Mouse (Mus musculus): Measurements from ENCODE around the gene Prr29. TPM values are rescaled to one million over a fixed set of nuclear protein-coding genes. Genes with fewer than 3 reads are reported as not detected.

The Prr29 gene
- polyA plus RNA-seq, 1 experiment: not detected

GRCm38 (mm10) chr11:106354181-106354580 lies 11.1 kb upstream of the Prr29 start:
- Histone ChIP-seq H3K79me3 (ENCODE audit: low read depth) (no peaks in the 10 kb centered on the region), H3K4me3 (ENCODE audit: insufficient read depth, poor library complexity, severe bottlenecking) (no peak overlapping the region), H3K27me3 (ENCODE audit: control insufficient read depth, insufficient read depth, insufficient read length) (peaks cover 4% of the 10 kb centered on the region), H3ac (ENCODE audit: control insufficient read depth, insufficient read length, low read depth) (no peak overlapping the region), H3K79me2 (ENCODE audit: control insufficient read depth, insufficient read depth) (no peaks in the 10 kb centered on the region), H3K36me3 (ENCODE audit: control insufficient read depth, insufficient read depth) (no peaks in the 10 kb centered on the region)
- TF ChIP-seq MAX (IDR thresholded peaks at IDR 0.05) (no peak), MYOG (IDR thresholded peaks at IDR 0.05; ENCODE audit: control insufficient read depth, extremely low read depth, insufficient read length) (no peak), CTCF (IDR thresholded peaks at IDR 0.05; ENCODE audit: control insufficient read depth, insufficient read depth, insufficient read length) (no peak), MYOD1 (IDR thresholded peaks at IDR 0.05; ENCODE audit: control insufficient read depth, insufficient read length, low read depth) (no peak)

GRCm38 (mm10) chr11:106355382-106356128 lies 9.7 kb upstream of the Prr29 start:
- no peaks in the 10 kb centered on the region for H3K79me3 ChIP-seq (ENCODE audit: low read depth)
- H3K27me3 ChIP-seq (ENCODE audit: control insufficient read depth, insufficient read depth, insufficient read length): no peaks in the 10 kb centered on the region
- TF ChIP-seq CTCF (IDR thresholded peaks at IDR 0.05; ENCODE audit: control insufficient read depth, insufficient read depth, insufficient read length) (no peak), MYOD1 (IDR thresholded peaks at IDR 0.05; ENCODE audit: control insufficient read depth, insufficient read length, low read depth) (no peak), FOSL1 (IDR thresholded peaks at IDR 0.05; ENCODE audit: insufficient read depth, low read length, poor library complexity, severe bottlenecking) (no peak), MAX (IDR thresholded peaks at IDR 0.05) (no peak), MYOG (IDR thresholded peaks at IDR 0.05; ENCODE audit: control insufficient read depth, extremely low read depth, insufficient read length) (no peak), CEBPB (IDR thresholded peaks at IDR 0.05; ENCODE audit: low read depth) (no peak), USF1 (IDR thresholded peaks at IDR 0.05; ENCODE audit: low read depth) (no peak)
- H3K79me2 ChIP-seq (ENCODE audit: control insufficient read depth, insufficient read depth): no peaks in the 10 kb centered on the region
- H3K4me3 ChIP-seq (ENCODE audit: insufficient read depth, poor library complexity, severe bottlenecking): no peak overlapping the region
- no peak overlapping the region for H3ac ChIP-seq (ENCODE audit: control insufficient read depth, insufficient read length, low read depth)
- no peaks in the 10 kb centered on the region for H3K36me3 ChIP-seq (ENCODE audit: control insufficient read depth, insufficient read depth)

- Histone ChIP-seq H3K4me3 (ENCODE audit: insufficient read depth, poor library complexity, severe bottlenecking) (no peak overlapping the region), H3K36me3 (ENCODE audit: control insufficient read depth, insufficient read depth) (no peaks in the 10 kb centered on the region), H3K79me3 (ENCODE audit: low read depth) (no peaks in the 10 kb centered on the region), H3K27me3 (ENCODE audit: control insufficient read depth, insufficient read depth, insufficient read length) (peaks cover 7% of the 10 kb centered on the region), H3ac (ENCODE audit: control insufficient read depth, insufficient read length, low read depth) (no peak overlapping the region), H3K79me2 (ENCODE audit: control insufficient read depth, insufficient read depth) (no peaks in the 10 kb centered on the region)
- TF ChIP-seq MAX (IDR thresholded peaks at IDR 0.05) (no peak), MYOD1 (IDR thresholded peaks at IDR 0.05; ENCODE audit: control insufficient read depth, insufficient read length, low read depth) (no peak), CEBPB (IDR thresholded peaks at IDR 0.05; ENCODE audit: low read depth) (no peak), MYOG (IDR thresholded peaks at IDR 0.05; ENCODE audit: control insufficient read depth, extremely low read depth, insufficient read length) (no peak), CTCF (IDR thresholded peaks at IDR 0.05; ENCODE audit: control insufficient read depth, insufficient read depth, insufficient read length) (no peak), USF1 (IDR thresholded peaks at IDR 0.05; ENCODE audit: low read depth) (no peak), FOSL1 (IDR thresholded peaks at IDR 0.05; ENCODE audit: insufficient read depth, low read length, poor library complexity, severe bottlenecking) (no peak)
These were observed 5.9 kb upstream of the Prr29 start for GRCm38 (mm10) chr11:106359350-106359749.

GRCm38 (mm10) chr11:106364712-106365111 lies 560 bp upstream of the Prr29 start:
- Histone ChIP-seq H3K36me3 (ENCODE audit: control insufficient read depth, insufficient read depth) (no peaks in the 10 kb centered on the region), H3K4me3 (ENCODE audit: insufficient read depth, poor library complexity, severe bottlenecking) (no peak overlapping the region), H3K79me3 (ENCODE audit: low read depth) (no peaks in the 10 kb centered on the region), H3K27me3 (ENCODE audit: control insufficient read depth, insufficient read depth, insufficient read length) (peaks cover 16% of the 10 kb centered on the region), H3ac (ENCODE audit: control insufficient read depth, insufficient read length, low read depth) (no peak overlapping the region), H3K79me2 (ENCODE audit: control insufficient read depth, insufficient read depth) (no peaks in the 10 kb centered on the region)
- TF ChIP-seq MAX (IDR thresholded peaks at IDR 0.05) (no peak), USF1 (IDR thresholded peaks at IDR 0.05; ENCODE audit: low read depth) (no peak)

- no peak overlapping the region for H3ac ChIP-seq (ENCODE audit: control insufficient read depth, insufficient read length, low read depth)
- H3K27me3 ChIP-seq (ENCODE audit: control insufficient read depth, insufficient read depth, insufficient read length): peaks cover 16% of the 10 kb centered on the region
- no peaks in the 10 kb centered on the region for H3K36me3 ChIP-seq (ENCODE audit: control insufficient read depth, insufficient read depth)
- no peaks in the 10 kb centered on the region for H3K79me2 ChIP-seq (ENCODE audit: control insufficient read depth, insufficient read depth)
- no peaks in the 10 kb centered on the region for H3K79me3 ChIP-seq (ENCODE audit: low read depth)
- H3K4me3 ChIP-seq (ENCODE audit: insufficient read depth, poor library complexity, severe bottlenecking): no peak overlapping the region
- TF ChIP-seq CTCF (IDR thresholded peaks at IDR 0.05; ENCODE audit: control insufficient read depth, insufficient read depth, insufficient read length): peak; percentile 80
- TF ChIP-seq MAX (IDR thresholded peaks at IDR 0.05): no peak
- TF ChIP-seq MYOD1 (IDR thresholded peaks at IDR 0.05; ENCODE audit: control insufficient read depth, insufficient read length, low read depth): no peak
- no peak for TF ChIP-seq MYOG (IDR thresholded peaks at IDR 0.05; ENCODE audit: control insufficient read depth, extremely low read depth, insufficient read length)
- TF ChIP-seq USF1 (IDR thresholded peaks at IDR 0.05; ENCODE audit: low read depth): no peak
- TF ChIP-seq CEBPB (IDR thresholded peaks at IDR 0.05; ENCODE audit: low read depth): no peak
- TF ChIP-seq FOSL1 (IDR thresholded peaks at IDR 0.05; ENCODE audit: insufficient read depth, low read length, poor library complexity, severe bottlenecking): no peak
These were observed 1.0 kb downstream of the Prr29 start for GRCm38 (mm10) chr11:106366316-106366715.

GRCm38 (mm10) chr11:106373998-106374397 lies 8.7 kb downstream of the Prr29 start:
- Histone ChIP-seq H3K79me2 (ENCODE audit: control insufficient read depth, insufficient read depth) (no peaks in the 10 kb centered on the region), H3K4me3 (ENCODE audit: insufficient read depth, poor library complexity, severe bottlenecking) (no peak overlapping the region), H3ac (ENCODE audit: control insufficient read depth, insufficient read length, low read depth) (no peak overlapping the region), H3K79me3 (ENCODE audit: low read depth) (no peaks in the 10 kb centered on the region), H3K27me3 (ENCODE audit: control insufficient read depth, insufficient read depth, insufficient read length) (peaks cover 57% of the 10 kb centered on the region), H3K36me3 (ENCODE audit: control insufficient read depth, insufficient read depth) (no peaks in the 10 kb centered on the region)
- no peak for TF ChIP-seq FOSL1 (IDR thresholded peaks at IDR 0.05; ENCODE audit: insufficient read depth, low read length, poor library complexity, severe bottlenecking)
- no peak for TF ChIP-seq CEBPB (IDR thresholded peaks at IDR 0.05; ENCODE audit: low read depth)
- TF ChIP-seq USF1 (IDR thresholded peaks at IDR 0.05; ENCODE audit: low read depth): no peak
- TF ChIP-seq MYOD1 (IDR thresholded peaks at IDR 0.05; ENCODE audit: control insufficient read depth, insufficient read length, low read depth): no peak
- no peak for TF ChIP-seq MAX (IDR thresholded peaks at IDR 0.05)
